Mouse (Mus musculus) thymus, adult 2 months (tissue): ENCODE measurements around the gene Ckmt2.

Experiments used
- CTCF ChIP-seq: fragments of 200-500 bp; IDR thresholded peaks from 2 replicates; pipeline ENCODE4 v1.5.1; 2012; ENCODE audit warnings: mild to moderate bottlenecking, control low read depth, low read length, moderate library complexity, borderline replicate concordance; ENCODE audit not compliant: control insufficient read depth, poor library complexity, insufficient read depth; ENCODE audit errors: extremely low read depth
- POLR2A ChIP-seq: fragments of 200-500 bp; IDR thresholded peaks from 2 replicates; pipeline ENCODE4 v1.6.1; 2012; ENCODE audit warnings: mild to moderate bottlenecking, low read length, control low read depth, moderate library complexity; ENCODE audit not compliant: control insufficient read depth, poor library complexity, insufficient read depth; ENCODE audit errors: extremely low read depth

- TF ChIP-seq CTCF (no peak), POLR2A (no peak)
Observed at GRCm38 (mm10) chr13:91915192-91915581, 38.5 kb upstream of the Ckmt2 start.
